Mouse (Mus musculus): ENCODE data around the gene Chrna3. TPM values are rescaled to one million over a fixed set of nuclear protein-coding genes. Genes with fewer than 3 reads are reported as not detected.

The Chrna3 gene
- polyA plus RNA-seq, 1 experiment = not detected

DNA sequence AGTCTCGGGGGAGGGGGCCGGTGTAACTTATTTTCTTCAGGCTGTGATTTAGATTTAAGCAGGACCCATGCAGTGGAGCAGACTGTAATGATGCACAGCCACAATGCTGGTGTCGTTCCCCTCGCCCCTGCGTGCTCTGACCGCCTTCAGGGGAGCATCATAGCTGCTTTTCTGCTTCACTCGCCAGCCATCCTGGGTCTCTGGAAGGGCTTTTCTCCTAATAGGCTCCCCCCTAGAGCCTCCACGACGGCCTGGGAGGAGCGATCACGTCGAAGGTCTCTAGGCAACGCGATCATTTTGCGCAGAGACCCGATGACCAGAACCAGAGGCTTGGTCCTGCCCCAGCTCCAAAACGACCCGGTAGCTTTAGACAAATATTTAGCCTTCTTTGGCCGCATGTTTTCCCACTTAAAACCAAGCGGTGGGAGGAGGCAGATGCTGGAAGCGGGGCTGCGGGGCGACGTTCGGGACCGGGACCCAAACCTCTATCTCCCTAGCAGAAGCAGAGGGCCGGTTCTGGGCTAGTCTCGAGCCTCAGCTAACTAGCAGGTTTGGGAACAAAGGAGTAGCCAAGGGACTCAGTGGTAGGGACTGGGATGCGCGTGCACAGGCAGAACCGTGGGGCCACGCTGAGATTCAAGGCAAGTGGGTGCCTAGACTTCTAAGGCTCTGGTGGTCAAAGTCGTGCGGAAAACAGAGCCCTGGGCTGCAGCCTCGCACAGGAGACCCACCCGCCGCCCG is 658 bp downstream of the Chrna3 start:
- peaks cover 3% of the 10 kb centered on the region; the same call in 1 of the 2 replicates for H3K27me3 ChIP-seq (ENCODE audit: control insufficient read depth, insufficient read depth, low read length)
- no peak overlapping the region for H3K4me3 ChIP-seq (ENCODE audit: extremely low read depth, insufficient read depth, insufficient read length)
- no peaks in the 10 kb centered on the region for H3K4me1 ChIP-seq (ENCODE audit: control insufficient read depth, insufficient read depth, insufficient read length)
- no peak for DNase-seq (ENCODE audit: low read depth in 1 of 2, low spot score in 2 of 2)
- no peaks in the 10 kb centered on the region for H3K36me3 ChIP-seq (ENCODE audit: control insufficient read depth, insufficient read depth, low read length)
- TF ChIP-seq CTCF (IDR thresholded peaks at IDR 0.05; ENCODE audit: extremely low read depth, insufficient read depth, insufficient read length, insufficient replicate concordance) (no peak), POLR2A (IDR thresholded peaks at IDR 0.05; ENCODE audit: low read depth, low read length) (no peak)
- WGBS = 21% methylated on average over 38 of the region's 38 CpGs
- H3K27ac ChIP-seq (ENCODE audit: insufficient read depth, low read length) = no peak overlapping the region

DNA sequence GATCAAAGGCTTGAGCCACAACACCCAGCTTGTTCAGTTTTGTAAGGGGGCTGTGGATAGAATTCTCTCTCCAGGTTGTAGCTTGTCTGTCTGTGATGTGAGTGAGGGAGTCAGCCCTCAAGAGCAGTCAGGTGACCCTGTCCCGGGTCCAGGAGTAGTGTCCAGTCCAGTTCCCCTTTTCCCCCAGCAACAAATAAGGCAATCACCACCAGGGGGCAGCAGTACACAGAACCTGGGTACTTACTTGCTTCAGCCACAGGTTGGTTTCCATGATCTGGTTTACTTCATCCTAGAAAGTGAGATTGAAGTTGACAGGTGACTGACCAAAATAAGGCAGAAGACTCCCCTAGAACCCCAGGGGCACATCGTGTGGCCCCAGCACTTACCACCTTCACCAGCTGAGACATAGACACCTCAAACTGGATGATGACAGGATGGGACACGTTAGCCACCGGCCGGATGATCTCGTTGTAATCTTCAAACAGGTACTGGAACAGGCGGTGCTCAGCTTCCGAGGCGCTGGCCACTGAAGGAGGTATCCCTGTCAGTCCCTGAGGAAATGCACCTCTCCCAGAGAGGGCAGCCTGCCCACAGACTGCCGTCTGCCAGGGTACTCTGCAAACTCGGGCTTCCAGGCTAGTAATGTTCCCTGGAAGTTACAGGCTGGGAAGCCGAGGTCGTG is 2.3 kb downstream of the Chrna3 start:
- Histone ChIP-seq H3K27ac (ENCODE audit: insufficient read depth, low read length) (no peak overlapping the region), H3K27me3 (ENCODE audit: control insufficient read depth, insufficient read depth, low read length) (peaks cover 3% of the 10 kb centered on the region; the same call in 1 of the 2 replicates)
- 48% methylated on average over 13 of the region's 13 CpGs for WGBS

DNA sequence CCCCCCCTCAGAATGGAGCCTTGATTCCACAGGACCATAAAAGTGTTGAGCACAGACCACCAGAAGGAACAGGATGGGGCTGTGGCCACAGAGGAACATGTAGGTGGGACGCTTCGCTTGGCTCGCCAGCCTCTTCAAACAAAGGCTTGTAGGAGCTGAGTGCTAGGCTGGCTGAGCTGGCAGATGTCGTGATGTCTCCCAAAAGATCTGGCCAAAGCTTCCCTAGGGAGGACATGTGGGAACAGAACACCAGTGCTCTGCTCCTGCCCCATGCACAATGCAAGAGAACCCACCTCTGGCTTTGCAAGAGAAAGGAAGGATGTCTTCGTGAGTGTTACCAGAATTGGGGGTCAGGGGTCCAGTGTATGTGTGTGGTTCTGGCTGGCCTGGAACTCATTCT is 3.0 kb downstream of the Chrna3 start:
- WGBS = 59% methylated on average over 5 of the region's 5 CpGs
- H3K4me1 ChIP-seq (ENCODE audit: control insufficient read depth, insufficient read depth, insufficient read length) = no peaks in the 10 kb centered on the region
- no peaks in the 10 kb centered on the region for H3K36me3 ChIP-seq (ENCODE audit: control insufficient read depth, insufficient read depth, low read length)
- H3K4me3 ChIP-seq (ENCODE audit: extremely low read depth, insufficient read depth, insufficient read length) = no peak overlapping the region
- TF ChIP-seq POLR2A (IDR thresholded peaks at IDR 0.05; ENCODE audit: low read depth, low read length) (no peak), CTCF (IDR thresholded peaks at IDR 0.05; ENCODE audit: extremely low read depth, insufficient read depth, insufficient read length, insufficient replicate concordance) (no peak)
- no peak overlapping the region for H3K27ac ChIP-seq (ENCODE audit: insufficient read depth, low read length)
- peaks cover 3% of the 10 kb centered on the region; the same call in 1 of the 2 replicates for H3K27me3 ChIP-seq (ENCODE audit: control insufficient read depth, insufficient read depth, low read length)
- DNase-seq (ENCODE audit: low read depth in 1 of 2, low spot score in 2 of 2) = no peak

More for the DNA sequence above, 2.3 kb downstream of the Chrna3 start:
- H3K36me3 ChIP-seq (ENCODE audit: control insufficient read depth, insufficient read depth, low read length) = no peaks in the 10 kb centered on the region
- H3K4me3 ChIP-seq (ENCODE audit: extremely low read depth, insufficient read depth, insufficient read length) = no peak overlapping the region
- peak; percentile 29 to 68 for DNase-seq (ENCODE audit: low read depth in 1 of 2, low spot score in 2 of 2)
- peak; percentile 65; the same call in 1 of the 2 replicates for TF ChIP-seq CTCF (IDR thresholded peaks at IDR 0.05; ENCODE audit: extremely low read depth, insufficient read depth, insufficient read length, insufficient replicate concordance)
- TF ChIP-seq POLR2A (IDR thresholded peaks at IDR 0.05; ENCODE audit: low read depth, low read length) = no peak
- no peaks in the 10 kb centered on the region for H3K4me1 ChIP-seq (ENCODE audit: control insufficient read depth, insufficient read depth, insufficient read length)

DNA sequence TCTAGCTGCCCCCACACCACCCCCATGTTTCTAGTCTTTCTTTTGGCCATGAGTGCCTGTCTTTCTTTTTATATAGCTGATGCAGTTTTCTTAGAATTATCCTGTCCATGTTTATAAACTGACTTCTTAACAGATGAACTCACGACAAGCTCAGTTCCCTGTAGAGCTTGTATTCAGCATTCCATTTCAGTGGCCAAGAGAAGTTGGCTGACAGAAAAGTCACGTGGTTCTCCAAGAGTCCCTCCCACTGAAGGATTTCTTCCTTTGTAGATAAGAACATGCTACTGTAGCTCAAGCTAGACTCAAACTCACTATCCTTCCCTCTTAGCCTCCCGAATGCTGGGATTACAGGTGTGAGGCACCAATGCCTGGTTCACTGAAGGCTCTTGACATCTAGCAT is 9.4 kb downstream of the Chrna3 start:
- no peaks in the 10 kb centered on the region for H3K27me3 ChIP-seq (ENCODE audit: control insufficient read depth, insufficient read depth, low read length)
- 78% methylated on average over 3 of the region's 3 CpGs for WGBS
- H3K4me3 ChIP-seq (ENCODE audit: extremely low read depth, insufficient read depth, insufficient read length) = no peak overlapping the region
- H3K27ac ChIP-seq (ENCODE audit: insufficient read depth, low read length) = no peak overlapping the region
- TF ChIP-seq CTCF (IDR thresholded peaks at IDR 0.05; ENCODE audit: extremely low read depth, insufficient read depth, insufficient read length, insufficient replicate concordance) (no peak), POLR2A (IDR thresholded peaks at IDR 0.05; ENCODE audit: low read depth, low read length) (no peak)
- no peaks in the 10 kb centered on the region for H3K36me3 ChIP-seq (ENCODE audit: control insufficient read depth, insufficient read depth, low read length)
- H3K4me1 ChIP-seq (ENCODE audit: control insufficient read depth, insufficient read depth, insufficient read length) = no peaks in the 10 kb centered on the region
- DNase-seq (ENCODE audit: low read depth in 1 of 2, low spot score in 2 of 2) = no peak

DNA sequence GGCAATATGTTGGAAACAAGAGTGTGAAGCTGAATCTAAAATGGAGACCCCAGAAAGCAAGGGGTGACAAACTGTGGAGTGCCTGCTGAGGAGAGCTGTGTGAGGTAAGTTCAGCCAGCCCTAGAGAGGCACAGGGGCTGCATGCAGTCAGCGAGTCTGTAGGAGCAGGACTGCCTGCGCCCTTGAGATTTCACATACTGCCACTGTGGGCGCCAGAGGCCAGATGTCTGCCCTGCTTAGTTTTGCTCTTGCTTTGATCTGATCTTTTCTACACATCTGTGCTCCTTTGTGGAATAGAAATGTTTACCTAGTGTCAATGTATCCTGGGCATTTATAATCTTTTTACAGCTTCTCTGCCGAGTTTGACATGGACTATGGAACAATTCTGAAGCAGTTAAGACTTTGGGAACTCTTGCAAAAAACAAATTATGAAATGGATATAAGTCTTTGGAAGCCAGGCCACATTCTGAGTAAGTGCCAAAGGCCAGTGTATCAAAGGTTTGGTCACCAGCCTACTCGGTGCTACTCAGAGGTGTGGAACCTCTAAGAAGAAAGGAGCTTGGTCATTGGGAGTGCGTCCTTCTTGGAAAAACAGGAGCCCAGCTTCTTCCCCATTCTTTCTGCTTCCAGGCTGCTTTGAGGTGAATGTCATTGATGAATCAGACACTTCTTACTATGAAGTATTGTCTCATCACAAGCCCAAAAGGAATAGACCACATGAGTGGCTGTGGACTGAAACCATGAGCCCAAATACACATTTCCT is 15.6 kb downstream of the Chrna3 start:
- Histone ChIP-seq H3K36me3 (ENCODE audit: control insufficient read depth, insufficient read depth, low read length) (no peaks in the 10 kb centered on the region), H3K27me3 (ENCODE audit: control insufficient read depth, insufficient read depth, low read length) (no peaks in the 10 kb centered on the region), H3K27ac (ENCODE audit: insufficient read depth, low read length) (no peak overlapping the region), H3K4me3 (ENCODE audit: extremely low read depth, insufficient read depth, insufficient read length) (no peak overlapping the region), H3K4me1 (ENCODE audit: control insufficient read depth, insufficient read depth, insufficient read length) (no peaks in the 10 kb centered on the region)
- 57% methylated on average over 6 of the region's 6 CpGs for WGBS
- TF ChIP-seq POLR2A (IDR thresholded peaks at IDR 0.05; ENCODE audit: low read depth, low read length) = no peak
- no peak for TF ChIP-seq CTCF (IDR thresholded peaks at IDR 0.05; ENCODE audit: extremely low read depth, insufficient read depth, insufficient read length, insufficient replicate concordance)
- DNase-seq (ENCODE audit: low read depth in 1 of 2, low spot score in 2 of 2) = no peak

DNA sequence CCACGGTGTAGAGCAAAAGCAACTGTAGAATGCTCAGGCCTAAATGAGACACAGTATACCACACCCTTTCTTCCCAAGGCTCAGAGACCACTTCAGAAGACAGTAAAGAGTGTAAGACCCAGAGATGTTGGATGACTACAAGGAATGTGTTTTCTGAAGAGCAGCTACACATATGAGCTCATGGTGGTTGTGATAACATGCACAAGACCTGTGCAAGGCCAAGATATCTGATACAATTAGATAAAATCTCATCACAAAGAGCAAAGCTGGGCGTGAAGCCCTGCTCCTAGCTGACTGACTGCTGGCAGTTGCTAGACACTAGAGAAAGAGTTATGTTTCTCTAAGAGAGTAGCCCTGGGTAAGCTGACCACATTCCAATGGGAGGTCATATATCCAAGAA is 16.7 kb downstream of the Chrna3 start:
- H3K27me3 ChIP-seq (ENCODE audit: control insufficient read depth, insufficient read depth, low read length) = no peaks in the 10 kb centered on the region
- 77% methylated on average over 2 of the region's 2 CpGs for WGBS
- H3K27ac ChIP-seq (ENCODE audit: insufficient read depth, low read length) = no peak overlapping the region
- no peaks in the 10 kb centered on the region for H3K4me1 ChIP-seq (ENCODE audit: control insufficient read depth, insufficient read depth, insufficient read length)
- DNase-seq (ENCODE audit: low read depth in 1 of 2, low spot score in 2 of 2) = no peak
- no peak overlapping the region for H3K4me3 ChIP-seq (ENCODE audit: extremely low read depth, insufficient read depth, insufficient read length)
- H3K36me3 ChIP-seq (ENCODE audit: control insufficient read depth, insufficient read depth, low read length) = no peaks in the 10 kb centered on the region
- TF ChIP-seq POLR2A (IDR thresholded peaks at IDR 0.05; ENCODE audit: low read depth, low read length) = no peak
- no peak for TF ChIP-seq CTCF (IDR thresholded peaks at IDR 0.05; ENCODE audit: extremely low read depth, insufficient read depth, insufficient read length, insufficient replicate concordance)
